Mouse (Mus musculus) embryonic fibroblast, embryonic 13.5 days (primary cell): ENCODE data around the gene Akap6.

ENCODE experiments used
- CTCF ChIP-seq: IDR thresholded peaks from 2 replicates; pipeline ENCODE4 v1.5.1; 2011; ENCODE audit warnings: mild to moderate bottlenecking, control low read depth, low read length, moderate library complexity, borderline replicate concordance; ENCODE audit not compliant: insufficient read depth
- POLR2A ChIP-seq: IDR thresholded peaks from 2 replicates; pipeline ENCODE4 v1.6.1; 2011; ENCODE audit warnings: low read depth, mild to moderate bottlenecking, control low read depth, low read length, moderate library complexity

DNA sequence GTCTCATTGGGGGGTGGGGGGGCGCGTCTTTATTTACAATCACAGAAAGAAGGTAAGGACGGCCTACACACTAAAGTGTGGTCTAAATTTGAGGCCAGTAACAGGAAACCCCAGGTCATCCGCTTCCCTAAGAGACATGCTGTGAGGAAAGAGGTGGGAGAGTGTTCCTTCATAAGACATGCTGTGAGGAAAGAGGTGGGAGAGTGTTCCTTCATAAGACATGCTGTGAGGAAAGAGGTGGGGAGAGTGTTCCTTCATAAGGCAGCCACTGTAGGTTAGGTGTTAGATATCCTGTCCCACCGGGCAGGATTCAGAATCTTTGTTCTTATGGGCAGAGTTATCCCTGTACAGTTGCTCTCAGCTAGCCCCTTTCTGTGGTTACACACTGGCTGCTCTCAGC is 494.5 kb downstream of the Akap6 start:
- no peak for TF ChIP-seq POLR2A
- no peak for TF ChIP-seq CTCF
